Mouse (Mus musculus): ENCODE data around the gene Coro7. TPM values are rescaled to one million over a fixed set of nuclear protein-coding genes. Genes with fewer than 3 reads are reported as not detected.
A peak's percentile ranks its signal among the peaks of the same experiment; 100 is the strongest.

The Coro7 gene
- polyA plus RNA-seq, 1 experiment, result 68.8 TPM

GRCm38 (mm10) chr16:4678080-4678479 is 1.5 kb downstream of the Coro7 start:
- no peak for DNase-seq (ENCODE audit: low read depth)
- TF ChIP-seq POLR2A (IDR thresholded peaks at IDR 0.05; ENCODE audit: borderline replicate concordance, extremely low read depth, insufficient read depth, insufficient read length, poor library complexity, severe bottlenecking) (no peak), CTCF (IDR thresholded peaks at IDR 0.05; ENCODE audit: borderline replicate concordance, extremely low read depth, insufficient read depth, insufficient read length) (no peak)

DNA sequence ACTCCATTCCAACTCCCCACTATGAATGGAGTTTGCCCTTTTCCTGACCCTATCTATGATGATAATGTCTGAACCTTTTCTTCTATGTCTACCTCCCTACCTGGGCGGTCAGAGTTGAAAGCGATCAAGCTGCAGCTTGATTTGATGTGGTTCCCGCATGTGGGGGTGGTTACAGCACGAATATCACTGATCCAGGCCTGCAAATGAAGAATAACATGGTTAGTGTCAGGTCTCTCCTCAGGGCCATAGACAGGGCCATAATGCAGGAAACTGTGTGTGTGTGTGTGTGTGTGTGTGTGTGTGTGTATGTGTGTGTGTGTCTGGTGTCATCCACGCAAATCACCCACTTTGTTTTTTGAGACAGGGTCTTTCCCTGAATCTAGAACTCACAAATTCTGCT is 2.7 kb downstream of the Coro7 start:
- no peak for DNase-seq (ENCODE audit: low read depth)
- TF ChIP-seq CTCF (IDR thresholded peaks at IDR 0.05; ENCODE audit: borderline replicate concordance, extremely low read depth, insufficient read depth, insufficient read length), result no peak
- no peak for TF ChIP-seq POLR2A (IDR thresholded peaks at IDR 0.05; ENCODE audit: borderline replicate concordance, extremely low read depth, insufficient read depth, insufficient read length, poor library complexity, severe bottlenecking)

DNA sequence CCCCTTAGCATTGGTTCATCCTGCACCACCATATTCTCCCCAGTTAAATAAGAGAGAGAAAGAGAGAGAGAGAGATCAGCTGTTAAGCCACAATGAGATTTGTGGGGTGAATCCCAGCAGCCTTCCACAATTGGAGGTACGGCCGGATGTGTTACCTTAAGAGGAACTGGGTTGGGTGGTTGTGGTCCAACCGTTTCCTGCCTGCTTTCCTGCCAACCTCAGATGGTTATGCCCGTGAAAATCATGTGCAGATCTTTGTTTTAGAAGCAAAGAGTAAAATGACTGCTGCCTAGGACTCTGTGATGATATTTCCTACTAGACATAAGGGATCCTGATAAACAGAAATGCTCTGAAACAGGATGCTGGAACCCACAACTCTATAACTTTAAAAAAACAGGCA is 5.5 kb downstream of the Coro7 start:
- no peak for DNase-seq (ENCODE audit: low read depth)
- no peak for TF ChIP-seq CTCF (IDR thresholded peaks at IDR 0.05; ENCODE audit: borderline replicate concordance, extremely low read depth, insufficient read depth, insufficient read length)
- TF ChIP-seq POLR2A (IDR thresholded peaks at IDR 0.05; ENCODE audit: borderline replicate concordance, extremely low read depth, insufficient read depth, insufficient read length, poor library complexity, severe bottlenecking), result no peak

DNA sequence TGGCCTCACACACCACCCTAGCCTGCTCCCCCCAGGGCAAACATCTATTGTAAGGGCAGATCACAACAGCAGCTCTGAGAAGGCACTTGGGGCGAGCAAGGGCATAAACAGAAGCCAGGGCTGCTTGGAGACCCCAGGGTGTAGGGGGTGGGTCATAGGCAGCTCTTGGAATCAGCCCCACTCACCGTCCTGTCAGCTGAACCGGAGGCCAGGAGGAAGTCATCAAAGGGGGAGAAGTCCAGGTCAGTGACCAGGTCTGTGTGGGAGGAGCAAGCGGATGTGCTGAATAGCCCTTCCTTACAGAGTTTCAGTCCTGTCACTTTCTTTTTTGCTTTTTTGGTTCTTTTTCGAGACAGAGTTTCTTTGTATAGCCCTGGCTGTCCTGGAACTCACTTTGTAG is 9.3 kb downstream of the Coro7 start:
- DNase-seq (ENCODE audit: low read depth), result no peak
- TF ChIP-seq CTCF (IDR thresholded peaks at IDR 0.05; ENCODE audit: borderline replicate concordance, extremely low read depth, insufficient read depth, insufficient read length) (no peak), POLR2A (IDR thresholded peaks at IDR 0.05; ENCODE audit: borderline replicate concordance, extremely low read depth, insufficient read depth, insufficient read length, poor library complexity, severe bottlenecking) (no peak)

DNA sequence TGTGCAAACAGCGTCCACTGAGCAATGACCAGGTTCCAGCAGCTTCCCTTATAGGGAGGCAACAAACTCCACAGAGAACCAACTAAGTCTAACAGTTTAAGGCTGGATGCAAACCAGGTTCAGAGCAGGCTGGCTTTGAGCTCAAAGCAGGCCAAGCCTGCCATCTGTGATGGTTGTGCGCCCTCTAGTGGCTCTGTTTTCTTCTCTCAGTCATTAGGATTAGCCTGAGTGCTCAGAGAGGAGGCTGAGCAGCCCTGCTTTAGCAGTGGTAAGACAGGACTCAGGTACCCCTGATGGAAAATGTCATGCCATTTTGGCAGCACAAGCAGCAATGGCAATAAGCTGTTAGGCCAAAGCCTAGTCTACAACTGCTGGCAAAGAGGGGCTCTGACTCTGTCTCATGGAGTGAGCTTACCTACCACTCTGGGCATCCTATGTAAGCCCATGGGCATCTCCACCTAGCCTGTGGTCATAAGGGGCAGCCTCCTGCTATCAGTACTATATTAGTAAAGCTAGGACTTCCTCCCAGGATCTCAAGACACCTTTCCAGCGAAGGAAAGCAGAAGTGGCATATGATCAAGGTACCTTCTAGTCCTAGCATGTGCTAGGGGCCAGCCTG is 12.3 kb downstream of the Coro7 start:
- TF ChIP-seq CTCF (IDR thresholded peaks at IDR 0.05; ENCODE audit: borderline replicate concordance, extremely low read depth, insufficient read depth, insufficient read length), result peak; percentile 99
- TF ChIP-seq POLR2A (IDR thresholded peaks at IDR 0.05; ENCODE audit: borderline replicate concordance, extremely low read depth, insufficient read depth, insufficient read length, poor library complexity, severe bottlenecking), result no peak
- peak; percentile 92 for DNase-seq (ENCODE audit: low read depth)

- no peak for TF ChIP-seq CTCF (IDR thresholded peaks at IDR 0.05; ENCODE audit: borderline replicate concordance, extremely low read depth, insufficient read depth, insufficient read length)
- no peak for TF ChIP-seq POLR2A (IDR thresholded peaks at IDR 0.05; ENCODE audit: borderline replicate concordance, extremely low read depth, insufficient read depth, insufficient read length, poor library complexity, severe bottlenecking)
- DNase-seq (ENCODE audit: low read depth), result no peak
Observed at GRCm38 (mm10) chr16:4665726-4666125, 13.9 kb downstream of the Coro7 start.

DNA sequence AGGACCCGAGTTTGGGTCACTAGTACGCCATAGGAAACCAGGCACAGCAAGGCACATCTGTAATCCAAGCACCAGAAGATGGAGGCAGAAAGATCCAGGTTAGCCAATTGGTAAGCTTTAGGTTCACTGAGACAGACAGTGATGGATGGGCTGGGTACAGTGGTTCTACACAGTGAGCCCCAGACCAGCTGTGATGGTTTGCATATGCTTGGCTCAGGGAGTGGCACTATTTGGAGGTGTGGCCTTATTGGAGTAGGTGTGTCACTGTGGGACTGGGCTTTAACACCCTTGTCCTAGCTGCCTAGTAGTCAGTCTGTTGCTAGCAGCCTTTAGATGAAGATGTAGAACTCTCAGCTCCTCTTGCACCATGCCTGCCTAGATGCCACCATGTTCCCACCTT is 15.8 kb downstream of the Coro7 start:
- no peak for TF ChIP-seq POLR2A (IDR thresholded peaks at IDR 0.05; ENCODE audit: borderline replicate concordance, extremely low read depth, insufficient read depth, insufficient read length, poor library complexity, severe bottlenecking)
- no peak for TF ChIP-seq CTCF (IDR thresholded peaks at IDR 0.05; ENCODE audit: borderline replicate concordance, extremely low read depth, insufficient read depth, insufficient read length)
- DNase-seq (ENCODE audit: low read depth), result no peak

GRCm38 (mm10) chr16:4661605-4662004 is 18.0 kb downstream of the Coro7 start:
- no peak for DNase-seq (ENCODE audit: low read depth)
- TF ChIP-seq POLR2A (IDR thresholded peaks at IDR 0.05; ENCODE audit: borderline replicate concordance, extremely low read depth, insufficient read depth, insufficient read length, poor library complexity, severe bottlenecking), result no peak
- no peak for TF ChIP-seq CTCF (IDR thresholded peaks at IDR 0.05; ENCODE audit: borderline replicate concordance, extremely low read depth, insufficient read depth, insufficient read length)

DNA sequence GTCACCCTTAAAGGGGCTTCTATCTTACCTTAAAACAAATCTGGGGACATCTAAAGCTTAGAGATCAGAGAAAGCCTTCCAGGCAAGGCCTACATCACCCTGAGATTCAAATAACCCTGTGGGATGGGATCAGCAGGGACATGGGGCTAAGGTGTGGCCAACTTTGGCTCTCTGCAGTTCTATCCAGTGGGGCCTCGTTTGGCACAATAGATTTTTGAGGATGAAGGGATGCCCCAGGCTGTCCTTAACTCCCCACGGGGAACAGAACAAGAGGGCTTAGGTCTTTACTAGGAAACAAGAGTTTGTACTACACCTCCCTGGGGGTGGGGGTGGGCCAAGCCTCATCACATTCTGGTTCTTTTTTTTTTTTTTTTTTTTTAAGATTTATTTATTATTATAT is 20.3 kb downstream of the Coro7 start:
- DNase-seq (ENCODE audit: low read depth), result no peak
- no peak for TF ChIP-seq POLR2A (IDR thresholded peaks at IDR 0.05; ENCODE audit: borderline replicate concordance, extremely low read depth, insufficient read depth, insufficient read length, poor library complexity, severe bottlenecking)
- no peak for TF ChIP-seq CTCF (IDR thresholded peaks at IDR 0.05; ENCODE audit: borderline replicate concordance, extremely low read depth, insufficient read depth, insufficient read length)

- peak; percentile 84 for DNase-seq (ENCODE audit: low read depth)
Observed at GRCm38 (mm10) chr16:4658781-4659245, 20.8 kb downstream of the Coro7 start.

GRCm38 (mm10) chr16:4656571-4657081 is 23.0 kb downstream of the Coro7 start:
- TF ChIP-seq POLR2A (IDR thresholded peaks at IDR 0.05; ENCODE audit: borderline replicate concordance, extremely low read depth, insufficient read depth, insufficient read length, poor library complexity, severe bottlenecking), result no peak
- TF ChIP-seq CTCF (IDR thresholded peaks at IDR 0.05; ENCODE audit: borderline replicate concordance, extremely low read depth, insufficient read depth, insufficient read length), result no peak
- no peak for DNase-seq (ENCODE audit: low read depth)

More at GRCm38 (mm10) chr16:4658781-4659245, 20.8 kb downstream of the Coro7 start:
- no peak for TF ChIP-seq POLR2A (IDR thresholded peaks at IDR 0.05; ENCODE audit: borderline replicate concordance, extremely low read depth, insufficient read depth, insufficient read length, poor library complexity, severe bottlenecking)
- no peak for TF ChIP-seq CTCF (IDR thresholded peaks at IDR 0.05; ENCODE audit: borderline replicate concordance, extremely low read depth, insufficient read depth, insufficient read length)

Measured in brain, embryonic 14.5 days (tissue).